20 mouse cellular contexts compared by ENCODE assay signal in the genomic region with DNA sequence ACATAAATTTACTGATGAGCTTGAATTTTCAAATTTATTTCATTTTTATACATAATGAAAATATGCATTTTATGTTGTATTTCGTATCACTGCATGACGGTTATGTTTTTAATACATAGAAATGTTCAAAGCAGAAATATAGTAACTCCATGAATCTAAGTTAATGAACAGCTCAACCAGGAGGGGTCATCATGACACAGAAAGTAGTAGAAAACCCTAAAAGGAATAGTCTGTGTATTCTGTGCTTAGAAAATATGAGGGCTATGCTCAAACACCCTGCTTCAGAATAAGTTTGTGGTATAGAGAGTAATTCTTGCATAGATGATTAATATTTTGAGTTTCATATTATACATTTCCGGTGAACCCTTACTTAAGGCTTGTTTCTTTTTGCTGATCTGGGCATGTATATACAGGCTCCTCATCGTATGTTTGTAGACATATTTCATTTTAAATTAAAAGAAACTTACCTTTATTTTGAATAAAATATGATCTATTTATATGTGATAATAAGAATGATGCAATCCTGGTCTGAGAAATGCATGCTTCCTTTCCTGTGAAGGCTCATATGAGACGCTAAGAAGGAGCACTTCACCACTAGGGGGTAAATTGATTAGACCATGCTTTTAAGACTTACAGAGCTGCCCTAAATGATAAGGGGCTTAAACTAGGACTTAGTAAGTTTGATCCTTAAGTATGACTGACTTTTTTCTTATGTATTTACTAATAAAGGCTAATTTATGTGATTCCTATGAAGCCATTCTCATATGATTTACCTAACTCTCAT. TPM values are rescaled to one million over a fixed set of nuclear protein-coding genes. Genes with fewer than 3 reads are reported as not detected.
DNase-seq lines count a peak whose midpoint lies in the region; ATAC-seq and TF ChIP-seq lines count a peak whose summit lies in the region.
"Had no signal": no experiment of that assay in that cellular context is flagged by ENCODE, and none has a peak within 500 bp of the region (broad histone marks: within the 10 kb centered on the region; RNA-seq: fewer than 3 reads in every experiment).

No protein-coding gene starts in this region.

- peak; percentile 17 to 39 for DNase-seq in cerebellum, postnatal 14 days
- DNase-seq in cerebellum, postnatal 4 days (ENCODE audit: low spot score in 2 of 2) = no peak
- DNase-seq in hindbrain, embryonic 14.5 days (ENCODE audit: low spot score) = peak; percentile 46
- DNase-seq in 416B (ENCODE audit: low read depth) = peak; percentile 73
- peak; percentile 70 for DNase-seq in hindbrain, postnatal 0 days (ENCODE audit: low spot score)
- no peak for DNase-seq in ovary, postnatal 36 days (ENCODE audit: low spot score)
- no peak for DNase-seq in thymus, postnatal 0 days (ENCODE audit: low spot score)
- DNase-seq: adrenal gland, postnatal 10 days; B cell, adult 2 months; cerebellum, adult 8-10 months; heart, postnatal 36 days; thymus, adult 2 months had no signal

- peak overlapping the region; percentile 18 for H3K4me3 ChIP-seq in hindbrain, embryonic 14.5 days (replicated peaks; ENCODE audit: low read length)
- no peak overlapping the region for H3K4me3 ChIP-seq in hindbrain, embryonic 12.5 days
- H3K4me3 ChIP-seq in hindbrain, postnatal 0 days (ENCODE audit: low read length) = peak overlapping the region; percentile 21
- H3K4me3 ChIP-seq: heart, embryonic 13.5 days; kidney, embryonic 15.5 days; liver, embryonic 12.5 days; lung, embryonic 15.5 days had no signal

- H3K4me1 ChIP-seq in hindbrain, embryonic 14.5 days (replicated peaks; ENCODE audit: control insufficient read depth, insufficient read depth, low read length) = no peaks in the 10 kb centered on the region; the same call in 1 of the 2 replicates
- no peaks in the 10 kb centered on the region for H3K4me1 ChIP-seq in hindbrain, embryonic 12.5 days
- no peaks in the 10 kb centered on the region for H3K4me1 ChIP-seq in hindbrain, postnatal 0 days (ENCODE audit: insufficient read depth, low read length)
- H3K4me1 ChIP-seq: heart, embryonic 13.5 days; liver, embryonic 12.5 days; lung, embryonic 15.5 days had no signal

- no peaks in the 10 kb centered on the region for H3K27me3 ChIP-seq in hindbrain, embryonic 14.5 days (ENCODE audit: control insufficient read depth, insufficient read depth, low read length)
- no peaks in the 10 kb centered on the region for H3K27me3 ChIP-seq in hindbrain, embryonic 12.5 days
- no peaks in the 10 kb centered on the region for H3K27me3 ChIP-seq in hindbrain, postnatal 0 days (ENCODE audit: insufficient read depth, low read length)

- H3K4me2 ChIP-seq in hindbrain, embryonic 14.5 days (replicated peaks) = peak overlapping the region; percentile 31
- no peak overlapping the region for H3K4me2 ChIP-seq in hindbrain, embryonic 12.5 days (replicated peaks)
- H3K4me2 ChIP-seq in hindbrain, postnatal 0 days (ENCODE audit: low read depth, low read length) = peak overlapping the region; percentile 30
- H3K4me2 ChIP-seq: heart, embryonic 13.5 days; kidney, embryonic 15.5 days; liver, embryonic 12.5 days; lung, embryonic 15.5 days had no signal

- H3K36me3 ChIP-seq in hindbrain, embryonic 14.5 days (replicated peaks; ENCODE audit: control insufficient read depth, insufficient read depth) = no peaks in the 10 kb centered on the region
- no peaks in the 10 kb centered on the region for H3K36me3 ChIP-seq in hindbrain, embryonic 12.5 days
- H3K36me3 ChIP-seq in hindbrain, postnatal 0 days (ENCODE audit: insufficient read depth, low read length) = no peaks in the 10 kb centered on the region
- H3K36me3 ChIP-seq: heart, embryonic 13.5 days; kidney, embryonic 15.5 days; liver, embryonic 12.5 days; lung, embryonic 15.5 days had no signal

- no peaks in the 10 kb centered on the region for H3K9me3 ChIP-seq in hindbrain, embryonic 14.5 days (ENCODE audit: control insufficient read depth, low read length)
- no peaks in the 10 kb centered on the region for H3K9me3 ChIP-seq in hindbrain, embryonic 12.5 days (replicated peaks)
- no peaks in the 10 kb centered on the region for H3K9me3 ChIP-seq in hindbrain, postnatal 0 days (ENCODE audit: low read length)
- H3K9me3 ChIP-seq: heart, embryonic 13.5 days; kidney, embryonic 15.5 days; liver, embryonic 12.5 days; lung, embryonic 15.5 days had no signal

- no peak overlapping the region for H3K9ac ChIP-seq in hindbrain, embryonic 14.5 days
- no peak overlapping the region for H3K9ac ChIP-seq in hindbrain, embryonic 12.5 days
- no peak overlapping the region for H3K9ac ChIP-seq in hindbrain, postnatal 0 days (replicated peaks; ENCODE audit: low read length)
- H3K9ac ChIP-seq: heart, embryonic 13.5 days; kidney, embryonic 15.5 days; liver, embryonic 12.5 days; lung, embryonic 15.5 days had no signal

- 70% methylated on average over 5 of the region's 5 CpGs for WGBS in hindbrain, embryonic 14.5 days
- WGBS in hindbrain, embryonic 12.5 days = 73% methylated on average over 5 of the region's 5 CpGs
- WGBS in hindbrain, postnatal 0 days = 65% methylated on average over 5 of the region's 5 CpGs

- TF ChIP-seq CTCF in hindbrain, postnatal 0 days (IDR thresholded peaks at IDR 0.05; ENCODE audit: low read depth) = peak; percentile 58

- ATAC-seq in hindbrain, embryonic 14.5 days (ENCODE audit: low FRiP score) = no peak
- no peak for ATAC-seq in hindbrain, embryonic 12.5 days (ENCODE audit: low FRiP score)
- ATAC-seq in hindbrain, postnatal 0 days = no peak
- ATAC-seq: intestine, embryonic 16.5 days; liver, embryonic 12.5 days had no signal

- H3K27ac ChIP-seq in hindbrain, embryonic 14.5 days = no peak overlapping the region
- no peak overlapping the region for H3K27ac ChIP-seq in hindbrain, embryonic 12.5 days
- H3K27ac ChIP-seq in hindbrain, postnatal 0 days = no peak overlapping the region
- H3K27ac ChIP-seq: heart, embryonic 13.5 days; kidney, embryonic 15.5 days; liver, embryonic 12.5 days; lung, embryonic 15.5 days had no signal

RNA-seq across cellular contexts. Expression of gene Cntnap2, which starts 3.2 kb away (rescaled TPM):
- 45.4 and 46.6 TPM in 2 replicates for polyA plus RNA-seq in hindbrain, embryonic 14.5 days (2014; fragmentation: Nextera tagmentation; extraction: Ambion mirVana)
- 25.7 and 31.3 TPM in 2 replicates for polyA plus RNA-seq in hindbrain, embryonic 12.5 days (2016; fragmentation: Nextera tagmentation; extraction: Ambion mirVana)
- 63.1 and 76.6 TPM in 2 replicates for total RNA-seq in hindbrain, postnatal 0 days (2014; rRNA removed)
- polyA plus RNA-seq in hindbrain, postnatal 0 days (2015; fragmentation: Nextera tagmentation; extraction: Ambion mirVana) = 38.1 and 39.8 TPM in 2 replicates
- 0.39 and 0.48 TPM in 2 replicates for polyA plus RNA-seq in thymus, postnatal 0 days (2015; fragmentation: Nextera tagmentation; extraction: Ambion mirVana)
- total RNA-seq: granulocyte monocyte progenitor cell, adult 5-6 weeks; heart, postnatal 36 days; monocyte, adult 5-6 weeks had no signal

Comparison
In these comparisons a context has a peak if more than half of its experiments do, and no peak if none do; other contexts are left out.
1. DNase-seq: peak in cerebellum, postnatal 14 days (2 of 2), hindbrain, embryonic 14.5 days (single experiment), 416B (single experiment) and hindbrain, postnatal 0 days (single experiment); none in cerebellum, postnatal 4 days (0 of 2), ovary, postnatal 36 days (single experiment) and thymus, postnatal 0 days (single experiment).
2. RNA of gene Cntnap2, which starts 3.2 kb away (polyA plus RNA-seq): 45.4 to 46.6 TPM in hindbrain, embryonic 14.5 days, 38.1 to 39.8 TPM in hindbrain, postnatal 0 days and 25.7 to 31.3 TPM in hindbrain, embryonic 12.5 days; 0.39 to 0.48 TPM in thymus, postnatal 0 days; every median in the first group is over 10 times any median in the second.